Mouse (Mus musculus) neural tube, embryonic 13.5 days (tissue): Measurements from ENCODE around the gene Ppfia4. TPM values are rescaled to one million over a fixed set of nuclear protein-coding genes. Genes with fewer than 3 reads are reported as not detected.
A peak's percentile ranks its signal among the peaks of the same experiment; 100 is the strongest.

Source experiments
- ATAC-seq: fragments of 200-750 bp; cut with Nextera tagmentation; 2 replicates; pipeline ENCODE4 v1.8.0; 2017; ENCODE audit warnings: low read depth, mild to moderate bottlenecking, moderate TSS enrichment, moderate library complexity
- H3K27ac ChIP-seq: fragments of 300-500 bp; sonication (generic); replicated peaks from 2 replicates; pipeline ENCODE4 v1.5.1; 2015; ENCODE audit warnings: moderate library complexity, mild to moderate bottlenecking, inconsistent platforms
- H3K27me3 ChIP-seq: fragments of 300-500 bp; sonication (generic); 2 replicates; pipeline ENCODE4 v1.6.1; 2015; ENCODE audit warnings: mild to moderate bottlenecking, inconsistent platforms
- H3K36me3 ChIP-seq: fragments of 300-500 bp; sonication (generic); 2 replicates; pipeline ENCODE4 v1.6.1; 2015; ENCODE audit warnings: mild to moderate bottlenecking, inconsistent platforms
- H3K4me1 ChIP-seq: fragments of 300-500 bp; sonication (generic); replicated peaks from 2 replicates; pipeline ENCODE4 v1.6.1; 2015; ENCODE audit warnings: inconsistent platforms
- H3K4me2 ChIP-seq: fragments of 300-500 bp; sonication (generic); 2 replicates; pipeline ENCODE4 v1.6.1; 2015; ENCODE audit warnings: inconsistent platforms, mild to moderate bottlenecking, moderate library complexity
- H3K4me3 ChIP-seq: fragments of 300-500 bp; sonication (generic); 2 replicates; pipeline ENCODE4 v1.5.1; 2015; ENCODE audit warnings: mild to moderate bottlenecking, inconsistent platforms
- H3K9ac ChIP-seq: fragments of 300-500 bp; sonication (generic); 2 replicates; pipeline ENCODE4 v1.6.1; 2015; ENCODE audit warnings: moderate library complexity, mild to moderate bottlenecking, inconsistent platforms
- H3K9me3 ChIP-seq: fragments of 300-500 bp; sonication (generic); 2 replicates; pipeline ENCODE4 v1.6.1; 2016; ENCODE audit warnings: inconsistent platforms
- WGBS: fragments of 180-500 bp; shearing (Covaris S2); methylation state at CpG from one replicate; pipeline ENCODE4 v1.1.7; 2015; 5-methylcytosine and 5-hydroxymethylcytosine counted together
- polyA plus RNA-seq: library from polyadenylated mRNA; unstranded; fragments of >200 nt; fragmentation: Nextera tagmentation; extraction: Ambion mirVana; gene quantifications from 2 replicates; pipeline ENCODE4 v1.2.1, GENCODE M21; 2015

The Ppfia4 gene
- polyA plus RNA-seq, 1 experiment from 2014 or later: 10.9 TPM

GRCm38 (mm10) chr1:134335924-134336810 is 3.4 kb upstream of the Ppfia4 start:
- WGBS: 88% methylated on average over 12 of the region's 12 CpGs
- Histone ChIP-seq H3K27me3 (no peaks in the 10 kb centered on the region), H3K9me3 (no peaks in the 10 kb centered on the region), H3K27ac (no peak overlapping the region), H3K4me3 (no peak overlapping the region), H3K36me3 (no peaks in the 10 kb centered on the region), H3K9ac (no peak overlapping the region), H3K4me2 (no peak overlapping the region), H3K4me1 (peaks cover 13% of the 10 kb centered on the region)
- ATAC-seq: no peak

DNA sequence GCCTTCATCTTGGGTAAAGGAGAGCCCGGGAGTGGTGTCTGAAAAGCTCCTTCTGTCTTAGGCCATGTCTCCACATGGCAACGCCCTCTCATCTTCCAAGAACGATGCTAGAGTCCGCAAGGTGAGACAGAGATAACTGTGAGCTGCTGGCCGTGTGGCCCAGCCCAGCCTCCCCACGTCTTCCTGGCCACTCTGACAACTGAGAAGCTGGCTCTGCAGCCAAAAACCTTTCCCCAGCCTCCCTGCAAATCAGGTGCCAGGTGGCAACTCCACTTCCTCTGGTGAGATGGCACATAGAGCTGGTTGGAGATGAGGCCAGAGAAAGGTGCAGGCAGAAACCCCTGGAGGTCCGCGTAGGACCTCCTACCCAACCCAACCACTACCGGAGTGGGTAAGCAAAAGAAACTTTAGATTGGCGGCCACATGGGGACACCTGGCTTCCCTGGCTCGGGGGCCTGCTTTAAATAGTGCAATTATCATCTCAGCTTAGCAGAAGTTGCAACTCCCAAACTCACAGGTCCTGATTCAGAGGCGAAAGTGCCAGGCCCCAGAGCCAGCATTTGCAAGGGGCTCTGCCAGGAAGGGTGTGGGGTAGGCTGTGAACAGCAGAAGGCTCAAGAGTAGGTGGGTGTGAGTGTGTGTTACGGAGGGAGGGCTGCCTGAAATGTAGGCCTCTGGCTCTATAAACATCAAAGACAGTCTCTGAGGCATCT is 2.6 kb upstream of the Ppfia4 start:
- H3K27me3 ChIP-seq: no peaks in the 10 kb centered on the region
- H3K9ac ChIP-seq: no peak overlapping the region
- H3K36me3 ChIP-seq: no peaks in the 10 kb centered on the region
- 80% methylated on average over 13 of the region's 13 CpGs for WGBS
- no peak overlapping the region for H3K27ac ChIP-seq
- H3K9me3 ChIP-seq: no peaks in the 10 kb centered on the region
- H3K4me2 ChIP-seq: no peak overlapping the region
- no peak for ATAC-seq
- no peak overlapping the region for H3K4me3 ChIP-seq
- peaks cover 13% of the 10 kb centered on the region for H3K4me1 ChIP-seq

- Histone ChIP-seq H3K4me3 (no peak overlapping the region), H3K9ac (no peak overlapping the region), H3K9me3 (no peaks in the 10 kb centered on the region), H3K4me2 (no peak overlapping the region), H3K4me1 (peaks cover 13% of the 10 kb centered on the region), H3K27me3 (no peaks in the 10 kb centered on the region), H3K27ac (no peak overlapping the region), H3K36me3 (no peaks in the 10 kb centered on the region)
- no peak for ATAC-seq
- WGBS: 76% methylated on average over 7 of the region's 7 CpGs
Observed at GRCm38 (mm10) chr1:134334111-134334827, 1.5 kb upstream of the Ppfia4 start.

DNA sequence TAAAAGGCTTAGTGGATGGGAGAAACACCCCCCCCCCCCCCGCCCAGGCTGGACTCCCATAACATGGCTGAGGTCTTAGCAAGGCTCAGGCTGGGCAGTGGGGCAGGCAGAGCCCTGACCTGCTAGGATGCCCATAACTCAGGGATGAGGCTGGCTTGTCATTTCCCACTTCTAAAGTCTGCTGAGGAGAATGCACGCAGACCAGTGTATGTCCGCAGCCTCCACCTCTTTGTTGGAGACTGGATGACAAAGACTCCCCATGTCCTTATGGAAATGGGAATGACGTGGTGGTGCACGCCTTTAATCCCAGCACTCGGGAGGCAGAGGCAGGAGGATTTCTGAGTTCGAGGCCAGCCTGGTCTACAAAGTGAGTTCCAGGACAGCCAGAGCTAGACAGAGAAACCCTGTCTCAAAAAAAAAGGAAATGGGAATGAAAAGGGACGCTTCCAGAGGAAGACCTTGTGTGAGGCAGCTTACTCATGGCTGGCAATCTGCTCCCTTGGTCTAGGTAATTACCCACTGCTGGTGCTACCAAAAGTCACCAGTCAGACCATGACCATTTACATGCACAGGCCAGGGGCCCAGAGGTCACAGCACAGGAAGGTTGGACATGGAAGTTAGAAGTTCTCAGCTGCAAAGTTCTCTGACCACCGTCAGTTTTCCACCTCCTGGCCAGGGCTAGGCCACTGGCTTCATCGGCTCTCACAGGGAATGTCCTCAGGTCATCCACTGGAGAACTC is 813 bp upstream of the Ppfia4 start:
- H3K9me3 ChIP-seq: no peaks in the 10 kb centered on the region
- no peaks in the 10 kb centered on the region for H3K36me3 ChIP-seq
- H3K4me2 ChIP-seq: no peak overlapping the region
- no peak for ATAC-seq
- no peaks in the 10 kb centered on the region for H3K27me3 ChIP-seq
- H3K4me3 ChIP-seq: no peak overlapping the region
- H3K9ac ChIP-seq: no peak overlapping the region
- WGBS: 78% methylated on average over 10 of the region's 10 CpGs
- peaks cover 13% of the 10 kb centered on the region for H3K4me1 ChIP-seq
- no peak overlapping the region for H3K27ac ChIP-seq

DNA sequence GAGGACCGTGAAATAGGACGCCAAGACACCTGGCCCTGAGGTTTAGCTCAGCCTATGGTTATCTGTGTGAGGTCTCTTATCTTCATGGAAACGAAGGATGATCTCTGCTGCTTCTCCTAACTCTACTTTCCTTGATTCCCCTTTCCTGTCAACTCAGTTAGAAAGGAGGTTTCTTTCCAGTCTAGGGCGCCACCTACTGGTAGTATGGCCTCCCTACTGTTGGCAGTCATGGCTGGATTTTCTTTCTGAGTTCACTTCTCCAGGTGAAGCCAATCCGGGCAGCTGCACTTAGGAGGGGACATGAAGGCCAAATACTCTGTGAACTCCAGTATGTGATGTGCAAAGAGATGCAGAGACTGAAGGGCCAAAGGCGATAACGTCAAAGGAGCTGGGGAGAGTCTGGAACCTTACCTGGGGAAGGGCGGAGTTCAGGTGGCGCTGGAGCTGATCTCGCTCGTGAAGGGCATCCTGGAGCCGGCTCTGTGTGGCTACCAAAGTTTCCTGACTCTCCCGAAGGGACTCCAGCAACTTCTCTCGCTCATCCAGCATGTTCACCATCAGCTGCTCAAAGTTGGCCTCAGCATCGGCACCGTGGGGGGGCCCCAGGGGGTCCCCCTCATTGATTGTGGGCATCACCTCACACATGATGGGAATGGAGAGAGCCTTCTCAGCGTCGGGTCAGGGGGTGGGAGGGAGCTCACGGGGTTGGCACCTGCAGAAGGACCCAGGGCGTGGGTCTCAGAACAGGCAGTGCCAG is 671 bp downstream of the Ppfia4 start:
- H3K36me3 ChIP-seq: no peaks in the 10 kb centered on the region
- H3K9ac ChIP-seq: no peak overlapping the region
- peaks cover 13% of the 10 kb centered on the region for H3K4me1 ChIP-seq
- H3K27me3 ChIP-seq: no peaks in the 10 kb centered on the region
- no peak overlapping the region for H3K27ac ChIP-seq
- H3K4me2 ChIP-seq: no peak overlapping the region
- 59% methylated on average over 20 of the region's 20 CpGs for WGBS
- ATAC-seq: peak; percentile 37; the same call in 1 of the 2 replicates
- no peak overlapping the region for H3K4me3 ChIP-seq
- H3K9me3 ChIP-seq: no peaks in the 10 kb centered on the region

GRCm38 (mm10) chr1:134326841-134327346 is 5.8 kb downstream of the Ppfia4 start:
- no peaks in the 10 kb centered on the region for H3K9me3 ChIP-seq
- H3K4me1 ChIP-seq: no peaks in the 10 kb centered on the region
- H3K36me3 ChIP-seq: 0 out of 2 replicates have a peak, but pooled peaks cover 8% of the 10 kb centered on the region
- no peak overlapping the region for H3K4me3 ChIP-seq
- 94% methylated on average over 12 of the region's 12 CpGs for WGBS
- no peak overlapping the region for H3K4me2 ChIP-seq
- no peak overlapping the region for H3K27ac ChIP-seq
- H3K27me3 ChIP-seq: no peaks in the 10 kb centered on the region
- no peak for ATAC-seq
- no peak overlapping the region for H3K9ac ChIP-seq

- Histone ChIP-seq H3K4me2 (no peak overlapping the region), H3K27ac (no peak overlapping the region), H3K27me3 (no peaks in the 10 kb centered on the region), H3K4me1 (peaks cover 21% of the 10 kb centered on the region), H3K36me3 (0 out of 2 replicates have a peak, but pooled peaks cover 8% of the 10 kb centered on the region), H3K4me3 (no peak overlapping the region), H3K9me3 (no peaks in the 10 kb centered on the region), H3K9ac (no peak overlapping the region)
- 85% methylated on average over 6 of the region's 6 CpGs for WGBS
- ATAC-seq: no peak
Observed at GRCm38 (mm10) chr1:134322591-134322990, 10.1 kb downstream of the Ppfia4 start.

- whole genome bisulfite sequencing: 38% methylated on average over 14 of the region's 14 CpGs
- peak; percentile 66; the same call in 1 of the 2 replicates for ATAC-seq
Observed at GRCm38 (mm10) chr1:134320691-134321301, 11.9 kb downstream of the Ppfia4 start.

DNA sequence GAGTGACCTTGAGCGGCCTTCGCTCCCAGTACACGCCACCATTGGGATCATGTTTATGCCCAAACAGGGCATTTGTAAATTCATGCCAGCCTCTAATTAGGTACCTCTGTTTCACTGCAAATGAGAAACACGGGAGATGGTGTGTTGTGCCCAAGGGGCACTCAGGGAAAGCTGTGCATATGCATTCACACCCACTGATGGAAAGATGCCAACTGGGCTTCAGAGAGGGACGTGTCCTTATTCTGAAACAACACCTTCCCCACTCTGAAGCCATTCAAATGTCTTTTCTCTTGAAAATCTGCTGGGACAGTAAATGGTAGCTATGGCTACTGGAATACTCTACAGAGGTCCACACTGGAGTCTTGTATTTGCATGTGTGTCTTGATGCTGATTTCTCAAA is 14.5 kb downstream of the Ppfia4 start:
- Histone ChIP-seq H3K27ac (no peak overlapping the region), H3K9ac (no peak overlapping the region), H3K9me3 (no peaks in the 10 kb centered on the region), H3K4me2 (no peak overlapping the region), H3K36me3 (no peaks in the 10 kb centered on the region), H3K4me1 (peaks cover 21% of the 10 kb centered on the region), H3K4me3 (no peak overlapping the region), H3K27me3 (no peaks in the 10 kb centered on the region)
- ATAC-seq: no peak
- 65% methylated on average over 5 of the region's 5 CpGs for WGBS

More at GRCm38 (mm10) chr1:134320691-134321301, 11.9 kb downstream of the Ppfia4 start:
- Histone ChIP-seq H3K4me2 (no peak overlapping the region), H3K27ac (no peak overlapping the region), H3K9ac (no peak overlapping the region), H3K4me1 (peaks cover 21% of the 10 kb centered on the region), H3K9me3 (no peaks in the 10 kb centered on the region), H3K4me3 (no peak overlapping the region), H3K27me3 (no peaks in the 10 kb centered on the region), H3K36me3 (no peaks in the 10 kb centered on the region)

GRCm38 (mm10) chr1:134316361-134316760 is 16.4 kb downstream of the Ppfia4 start:
- no peak overlapping the region for H3K9ac ChIP-seq
- no peak overlapping the region for H3K4me3 ChIP-seq
- H3K27ac ChIP-seq: no peak overlapping the region
- no peaks in the 10 kb centered on the region for H3K27me3 ChIP-seq
- no peaks in the 10 kb centered on the region for H3K36me3 ChIP-seq
- peaks cover 18% of the 10 kb centered on the region for H3K4me1 ChIP-seq
- ATAC-seq: no peak
- no peaks in the 10 kb centered on the region for H3K9me3 ChIP-seq
- H3K4me2 ChIP-seq: no peak overlapping the region
- 86% methylated on average over 9 of the region's 9 CpGs for WGBS
